ENCODE assay signal across 8 mouse cellular contexts in genomic region chr16:20620751-20621190, GRCm38 (mm10). TPM values are rescaled to one million over a fixed set of nuclear protein-coding genes. Genes with fewer than 3 reads are reported as not detected.
DNase-seq lines count a peak whose midpoint lies in the region; ATAC-seq and TF ChIP-seq lines count a peak whose summit lies in the region.

No protein-coding gene starts in this region.

- H3K4me1 ChIP-seq in heart, adult 2 months (ENCODE audit: control insufficient read depth, insufficient read depth, low read length), result peaks cover 1% of the 10 kb centered on the region; the same call in 1 of the 2 replicates
- peaks cover 24% of the 10 kb centered on the region for H3K4me1 ChIP-seq in thymus, adult 2 months (replicated peaks; ENCODE audit: control insufficient read depth, insufficient read depth, low read length)
- H3K4me1 ChIP-seq in hindbrain, embryonic 16.5 days (ENCODE audit: control insufficient read depth, insufficient read depth, low read depth, low read length), result peaks cover 16% of the 10 kb centered on the region

- no peaks in the 10 kb centered on the region for H3K9me3 ChIP-seq in hindbrain, embryonic 16.5 days (ENCODE audit: control insufficient read depth, low read length)

- no peak for TF ChIP-seq EP300 in heart, adult 2 months (IDR thresholded peaks at IDR 0.05; ENCODE audit: insufficient read depth, low read depth, low read length)

- H3K27me3 ChIP-seq in heart, adult 2 months (ENCODE audit: control insufficient read depth, insufficient read depth, low read length), result no peaks in the 10 kb centered on the region
- H3K27me3 ChIP-seq in thymus, adult 2 months (ENCODE audit: control insufficient read depth, insufficient read depth, low read length), result peaks cover 11% of the 10 kb centered on the region; the same call in 1 of the 2 replicates
- H3K27me3 ChIP-seq in hindbrain, embryonic 16.5 days (replicated peaks; ENCODE audit: control insufficient read depth, insufficient read depth, low read length), result no peaks in the 10 kb centered on the region
- H3K27me3 ChIP-seq in myocyte (ENCODE audit: control insufficient read depth, insufficient read depth, insufficient read length), result no peaks in the 10 kb centered on the region

- intact Hi-C loops in heart, adult 2 months (cut with DNase I), result loop anchor here (1.0 kb wide), 1 partner anchor 9 kb away; the partner anchor contains the start of genes Alg3, Eef1akmt4 and Gm49333

- peak overlapping the region; percentile 56 for H3K4me3 ChIP-seq in heart, adult 2 months
- peak overlapping the region; percentile 68 for H3K4me3 ChIP-seq in thymus, adult 2 months (ENCODE audit: control insufficient read depth, insufficient read depth, low read length)
- H3K4me3 ChIP-seq in hindbrain, embryonic 16.5 days (ENCODE audit: low read length), result peak overlapping the region; percentile 91
- peak overlapping the region; percentile 43 for H3K4me3 ChIP-seq in myocyte

- H3K27ac ChIP-seq in heart, adult 2 months, result no peak overlapping the region
- no peak overlapping the region for H3K27ac ChIP-seq in thymus, adult 2 months (ENCODE audit: control insufficient read depth, insufficient read depth, low read length)
- H3K27ac ChIP-seq in hindbrain, embryonic 16.5 days (ENCODE audit: low read depth, low read length), result peak overlapping the region; percentile 97

- peak overlapping the region; percentile 49 for H3K9ac ChIP-seq in heart, adult 2 months (ENCODE audit: low read depth, low read length)
- H3K9ac ChIP-seq in hindbrain, embryonic 16.5 days (ENCODE audit: low read depth, low read length), result peak overlapping the region; percentile 81

- no peak for TF ChIP-seq POLR2A in heart, adult 2 months (IDR thresholded peaks at IDR 0.05; ENCODE audit: insufficient read depth, low read depth, low read length)
- TF ChIP-seq POLR2A in thymus, adult 2 months (IDR thresholded peaks at IDR 0.05; ENCODE audit: control insufficient read depth, extremely low read depth, insufficient read depth, low read length, poor library complexity), result no peak
- TF ChIP-seq POLR2A in myocyte (IDR thresholded peaks at IDR 0.05; ENCODE audit: insufficient read length, low read depth), result no peak

- peak; percentile 4 for ATAC-seq in hindbrain, embryonic 16.5 days
- no peak for ATAC-seq in cerebellum, adult (ENCODE audit: insufficient number of reproducible peaks, low FRiP score, low TSS enrichment)

- TF ChIP-seq CTCF in heart, adult 2 months (IDR thresholded peaks at IDR 0.05), result no peak
- no peak for TF ChIP-seq CTCF in thymus, adult 2 months (IDR thresholded peaks at IDR 0.05; ENCODE audit: borderline replicate concordance, control insufficient read depth, extremely low read depth, insufficient read depth, low read length, poor library complexity)

- WGBS in heart, adult 2 months, result under 1% methylated on average over 32 of the region's 32 CpGs
- WGBS in thymus, adult 2 months, result 2% methylated on average over 32 of the region's 32 CpGs
- WGBS in hindbrain, embryonic 16.5 days, result 0% methylated on average over 31 of the region's 32 CpGs

- H3K79me2 ChIP-seq in heart, adult 2 months (replicated peaks; ENCODE audit: control insufficient read depth, insufficient read depth, low read length), result no peaks in the 10 kb centered on the region
- H3K79me2 ChIP-seq in myocyte (ENCODE audit: control insufficient read depth, insufficient read depth), result no peaks in the 10 kb centered on the region

- H3K4me2 ChIP-seq in hindbrain, embryonic 16.5 days (ENCODE audit: low read length), result peak overlapping the region; percentile 72
- peak overlapping the region; percentile 86 for H3K4me2 ChIP-seq in myocyte (ENCODE audit: low read depth)

- no peak for DNase-seq in heart, adult 2 months
- DNase-seq in heart, adult 11 months, result no peak
- peak; percentile 5 for DNase-seq in thymus, adult 2 months
- no peak for DNase-seq in thymus, postnatal 14 days
- no peak for DNase-seq in cerebellum, postnatal 36 days

- peak overlapping the region; percentile 66 for H3ac ChIP-seq in myocyte (ENCODE audit: control insufficient read depth, insufficient read length)

- H3K36me3 ChIP-seq in heart, adult 2 months (ENCODE audit: control insufficient read depth, insufficient read depth, low read length), result no peaks in the 10 kb centered on the region
- no peaks in the 10 kb centered on the region for H3K36me3 ChIP-seq in thymus, adult 2 months (ENCODE audit: control insufficient read depth, insufficient read depth, low read length)
- H3K36me3 ChIP-seq in hindbrain, embryonic 16.5 days (ENCODE audit: control insufficient read depth, insufficient read depth, low read length), result no peaks in the 10 kb centered on the region
- no peaks in the 10 kb centered on the region for H3K36me3 ChIP-seq in myocyte (ENCODE audit: control insufficient read depth, insufficient read depth)

TF ChIP-seq in myocyte, 11 proteins besides CTCF, POLR2A, EP300 and RAD21:
- TF ChIP-seq MYOD1 (IDR thresholded peaks at IDR 0.05; ENCODE audit: control insufficient read depth in 1 of 3, insufficient read length in 2 of 3, low read depth in 2 of 3) (peak in 2 of 3 experiments; percentile 70 to 80), TCF3 (IDR thresholded peaks at IDR 0.05; ENCODE audit: insufficient read length, low read depth) (peak; percentile 17), SRF (IDR thresholded peaks at IDR 0.05; ENCODE audit: control insufficient read depth, insufficient read length, low read depth) (no peak), POLR2AphosphoS2 (IDR thresholded peaks at IDR 0.05; ENCODE audit: insufficient read length, low read depth) (peak; percentile 20), USF1 (IDR thresholded peaks at IDR 0.05; ENCODE audit: low read depth) (no peak), MYOG (IDR thresholded peaks at IDR 0.05; ENCODE audit: control insufficient read depth in 1 of 3, insufficient read depth in 1 of 3, insufficient read length in 2 of 3, low read depth in 2 of 3) (peak in 2 of 3 experiments; percentile 89 to 91), REST (IDR thresholded peaks at IDR 0.05; ENCODE audit: insufficient read depth, insufficient read length) (no peak)

RNA-seq across cellular contexts. Expression of gene Camk2n2, which starts 0.3 kb away (rescaled TPM):
- 1 to 10 TPM; 1.2 to 1.4 TPM for total RNA-seq in heart, adult 2 months (2021)
- polyA plus RNA-seq in heart, adult 2 months (2012; rRNA removed), result 1.2 and 1.4 TPM in 2 replicates
- 3.5 TPM in 2 replicates for polyA plus RNA-seq in thymus, adult 2 months (2012; rRNA removed)
- 43.1 and 44.2 TPM in 2 replicates for polyA plus RNA-seq in hindbrain, embryonic 16.5 days (2015; fragmentation: Nextera tagmentation; extraction: Ambion mirVana)
- polyA plus RNA-seq in myocyte (2012; fragmentation: generic; extraction: Trizol), result 9.4 TPM

RNA-seq across cellular contexts. Expression of gene Ece2, which starts 8.9 kb away (rescaled TPM):
- total RNA-seq in heart, adult 2 months (2021), result under 1 TPM; 0.42 to 0.66 TPM
- polyA plus RNA-seq in heart, adult 2 months (2012; rRNA removed), result 0.68 and 0.97 TPM in 2 replicates
- 0.32 and 0.42 TPM in 2 replicates for polyA plus RNA-seq in thymus, adult 2 months (2012; rRNA removed)
- 17.4 and 18.6 TPM in 2 replicates for polyA plus RNA-seq in hindbrain, embryonic 16.5 days (2015; fragmentation: Nextera tagmentation; extraction: Ambion mirVana)
- 2.6 TPM for polyA plus RNA-seq in myocyte (2012; fragmentation: generic; extraction: Trizol)

RNA-seq across cellular contexts. Expression of gene Alg3, which starts 9.2 kb away (rescaled TPM):
- total RNA-seq in heart, adult 2 months (2021), result 10 to 100 TPM in 1 of 2 experiments, 1 to 10 TPM in 1; 9.9 to 10.4 TPM
- polyA plus RNA-seq in heart, adult 2 months (2012; rRNA removed), result 19.2 and 19.5 TPM in 2 replicates
- polyA plus RNA-seq in thymus, adult 2 months (2012; rRNA removed), result 35.0 and 35.4 TPM in 2 replicates
- 43.9 and 44.7 TPM in 2 replicates for polyA plus RNA-seq in hindbrain, embryonic 16.5 days (2015; fragmentation: Nextera tagmentation; extraction: Ambion mirVana)
- 36.8 TPM for polyA plus RNA-seq in myocyte (2012; fragmentation: generic; extraction: Trizol)

RNA-seq across cellular contexts. Expression of gene Gm49333, which starts 9.4 kb away (rescaled TPM):
- total RNA-seq in heart, adult 2 months (2021), result under 1 TPM in 1 of 2 experiments, not detected in 1; 0.43 TPM
- polyA plus RNA-seq in heart, adult 2 months (2012; rRNA removed), result 0.10 and 0.61 TPM in 2 replicates
- polyA plus RNA-seq in thymus, adult 2 months (2012; rRNA removed), result not detected in 2 replicates
- not detected in 2 replicates for polyA plus RNA-seq in hindbrain, embryonic 16.5 days (2015; fragmentation: Nextera tagmentation; extraction: Ambion mirVana)
- 0.04 TPM for polyA plus RNA-seq in myocyte (2012; fragmentation: generic; extraction: Trizol)

RNA-seq across cellular contexts. Expression of gene Eef1akmt4, which starts 9.4 kb away (rescaled TPM):
- 1 to 10 TPM; 5.7 to 7.7 TPM for total RNA-seq in heart, adult 2 months (2021)
- polyA plus RNA-seq in heart, adult 2 months (2012; rRNA removed), result 9.1 and 12.8 TPM in 2 replicates
- 21.3 and 24.0 TPM in 2 replicates for polyA plus RNA-seq in thymus, adult 2 months (2012; rRNA removed)
- 8.5 and 10.9 TPM in 2 replicates for polyA plus RNA-seq in hindbrain, embryonic 16.5 days (2015; fragmentation: Nextera tagmentation; extraction: Ambion mirVana)
- 19.1 TPM for polyA plus RNA-seq in myocyte (2012; fragmentation: generic; extraction: Trizol)
